Mouse (Mus musculus) cerebellum, postnatal 4 days (tissue): Measurements from ENCODE around the gene Obp1a.

Experiments
- DNase-seq, 2 experiments: peaks; one replicate each; pipeline ENCODE4 v3.0.0; 2022; ENCODE audit warnings: low spot score in 2 of 2, mixed read lengths in 1 of 2

Obp1a gene

GRCm38 (mm10) chrX:78091274-78091673, at the start of gene Obp1a:
Gene Obp1a, minus strand, starts transcription at chrX:78091374.
- DNase-seq = no peak

- no peak for DNase-seq
These were observed 34.0 kb upstream of the Obp1a start, which contains the start of gene Gm5938 for GRCm38 (mm10) chrX:78125167-78125566. Gene Gm5938, plus strand, starts transcription at chrX:78125467.
